ENCODE assay signal across 17 mouse cellular contexts in genomic region chr1:89382021-89382420, GRCm38 (mm10).
"Had no signal": no experiment of that assay in that cellular context is flagged by ENCODE, and none has a peak within 500 bp of the region (broad histone marks: within the 10 kb centered on the region; RNA-seq: fewer than 3 reads in every experiment).

No protein-coding gene starts in this region.

- DNase-seq: kidney, adult 9 months; layer of hippocampus, adult 9-11 months; layer of hippocampus, postnatal 36 days; lung, embryonic 14.5 days; lung, postnatal 10 days; lung, postnatal 4 days; midbrain, embryonic 14.5 days; right cerebral cortex, adult 18-20 months; right cerebral cortex, postnatal 4 days; spleen, adult 18-20 months; thymus, postnatal 36 days had no signal

- H3K4me3 ChIP-seq: limb, embryonic 15.5 days; liver, embryonic 12.5 days; midbrain, embryonic 10.5 days; myocyte; neural tube, embryonic 15.5 days had no signal

- ATAC-seq: liver, embryonic 12.5 days had no signal

- H3K27ac ChIP-seq: kidney, postnatal 0 days; limb, embryonic 15.5 days; liver, embryonic 12.5 days; midbrain, embryonic 10.5 days; neural tube, embryonic 15.5 days had no signal
